Mouse (Mus musculus): ENCODE measurements around the gene Myoc. TPM values are rescaled to one million over a fixed set of nuclear protein-coding genes. Genes with fewer than 3 reads are reported as not detected.

Myoc gene
- polyA plus RNA-seq, 1 experiment from 2014 or later: 0.23 TPM

DNA sequence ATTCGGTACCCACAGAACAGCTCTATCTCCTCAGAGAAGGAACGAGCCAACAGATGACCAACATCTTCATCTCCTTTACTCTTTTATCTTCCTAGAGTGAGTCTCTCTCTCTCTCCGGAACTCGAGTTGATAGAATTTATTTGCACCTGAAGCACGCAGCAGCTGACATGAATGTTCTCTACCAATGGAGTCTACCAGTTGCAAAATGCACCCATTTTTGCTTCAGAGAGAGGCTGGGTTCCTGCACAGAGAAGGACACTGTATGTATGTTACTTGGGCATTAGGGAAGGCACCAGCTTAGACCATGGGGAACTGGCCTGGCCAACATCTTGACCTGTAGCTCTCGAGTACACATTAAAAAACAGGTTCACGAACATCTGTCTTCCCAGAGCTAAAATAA, 19.2 kb downstream of the Myoc start, which contains the start of gene Myocos:
Myocos (minus strand) TSS at position 101 of the 400 bp plus-strand sequence.
- no peak within 1 kb of the TSS for H3K4me3 ChIP-seq (replicated peaks)
- H3K9ac ChIP-seq: no peak within 1 kb of the TSS
- H3K4me2 ChIP-seq (replicated peaks): no peak within 1 kb of the TSS
- H3K4me1 ChIP-seq: no peaks in the 10 kb centered on the region
- no peak within 1 kb of the TSS for H3K27ac ChIP-seq (replicated peaks)
- no peaks in the 10 kb centered on the region for H3K9me3 ChIP-seq (replicated peaks)
- H3K36me3 ChIP-seq: no peaks in the 10 kb centered on the region
- no peak for ATAC-seq (ENCODE audit: insufficient number of reproducible peaks, low FRiP score, low TSS enrichment, low read depth)
- WGBS: 90% methylated on average over 7 of the region's 7 CpGs
- H3K27me3 ChIP-seq: no peaks in the 10 kb centered on the region

- ATAC-seq (ENCODE audit: insufficient number of reproducible peaks, low FRiP score, low TSS enrichment, low read depth): no peak
- Histone ChIP-seq H3K36me3 (no peaks in the 10 kb centered on the region), H3K4me2 (replicated peaks) (no peak overlapping the region), H3K4me1 (0 out of 2 replicates have a peak, but pooled peaks cover under 1% of the 10 kb centered on the region), H3K27ac (replicated peaks) (no peak overlapping the region), H3K9me3 (replicated peaks) (no peaks in the 10 kb centered on the region), H3K9ac (no peak overlapping the region), H3K4me3 (replicated peaks) (no peak overlapping the region), H3K27me3 (no peaks in the 10 kb centered on the region)
- 74% methylated on average over 11 of the region's 11 CpGs for WGBS
These were observed 21.4 kb downstream of the Myoc start for GRCm38 (mm10) chr1:162660276-162660860.

GRCm38 (mm10) chr1:162664826-162665475, 26.0 kb downstream of the Myoc start:
- WGBS: 11% methylated on average over 10 of the region's 10 CpGs
- ATAC-seq (ENCODE audit: insufficient number of reproducible peaks, low FRiP score, low TSS enrichment, low read depth): peak; percentile 94
- Histone ChIP-seq H3K9ac (no peak overlapping the region), H3K9me3 (replicated peaks) (no peaks in the 10 kb centered on the region), H3K4me3 (replicated peaks) (no peak overlapping the region), H3K4me1 (peaks cover 6% of the 10 kb centered on the region; the same call in 1 of the 2 replicates), H3K36me3 (no peaks in the 10 kb centered on the region), H3K4me2 (replicated peaks) (peak overlapping the region; percentile 61; the same call in 1 of the 2 replicates), H3K27ac (replicated peaks) (no peak overlapping the region), H3K27me3 (no peaks in the 10 kb centered on the region)

DNA sequence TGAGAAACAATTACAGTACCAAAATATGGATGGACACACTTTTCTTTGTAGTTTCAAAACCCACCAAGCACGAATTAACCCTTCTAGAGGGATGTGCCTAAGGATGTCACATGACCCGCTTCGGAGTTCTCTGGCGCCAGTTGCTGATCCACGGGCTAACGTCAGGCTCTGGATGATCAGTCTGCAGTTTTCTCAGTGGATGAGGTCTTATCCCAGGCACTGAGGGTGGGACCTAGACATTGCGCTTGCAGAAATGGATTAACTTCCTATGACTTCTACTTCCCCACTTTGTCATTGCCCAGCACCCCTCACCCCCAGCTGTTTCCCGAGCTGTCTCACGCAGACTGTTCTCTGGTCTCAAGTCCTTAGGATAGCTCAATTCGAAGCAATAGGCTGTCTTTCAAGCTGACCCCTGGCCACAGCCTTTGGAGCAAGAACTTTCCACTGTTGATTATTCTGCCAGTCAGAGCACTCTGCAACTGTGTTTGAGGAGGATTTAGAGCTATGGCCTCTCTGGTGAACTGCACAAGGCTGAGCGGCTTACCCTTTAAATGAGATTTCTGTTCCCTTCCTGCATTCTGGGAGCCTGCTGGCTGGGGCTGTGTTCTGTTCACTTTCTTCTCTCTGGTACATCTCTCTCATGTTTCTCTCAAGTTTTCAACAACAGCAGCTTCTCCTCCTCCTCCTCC, 26.7 kb downstream of the Myoc start:
- peak overlapping the region; percentile 39 for H3K4me3 ChIP-seq (replicated peaks)
- 3% methylated on average over 11 of the region's 11 CpGs for WGBS
- no peaks in the 10 kb centered on the region for H3K9me3 ChIP-seq (replicated peaks)
- 0 out of 2 replicates have a peak, but pooled peaks cover 4% of the 10 kb centered on the region for H3K36me3 ChIP-seq
- peak overlapping the region; percentile 61 for H3K4me2 ChIP-seq (replicated peaks)
- peak overlapping the region; percentile 31 for H3K9ac ChIP-seq
- H3K4me1 ChIP-seq: peaks cover 6% of the 10 kb centered on the region; the same call in 1 of the 2 replicates
- ATAC-seq (ENCODE audit: insufficient number of reproducible peaks, low FRiP score, low TSS enrichment, low read depth): peak; percentile 78
- H3K27me3 ChIP-seq: no peaks in the 10 kb centered on the region
- peak overlapping the region; percentile 39; the same call in 1 of the 2 replicates for H3K27ac ChIP-seq (replicated peaks)

- H3K27ac ChIP-seq (replicated peaks): no peak overlapping the region
- no peak for ATAC-seq (ENCODE audit: insufficient number of reproducible peaks, low FRiP score, low TSS enrichment, low read depth)
- H3K4me1 ChIP-seq: no peaks in the 10 kb centered on the region
- H3K36me3 ChIP-seq: peaks cover 68% of the 10 kb centered on the region
- WGBS: 84% methylated on average over 2 of the region's 2 CpGs
- H3K9ac ChIP-seq: no peak overlapping the region
- H3K4me3 ChIP-seq (replicated peaks): no peak overlapping the region
- no peak overlapping the region for H3K4me2 ChIP-seq (replicated peaks)
- H3K27me3 ChIP-seq: no peaks in the 10 kb centered on the region
- H3K9me3 ChIP-seq (replicated peaks): no peaks in the 10 kb centered on the region
These were observed 54.8 kb downstream of the Myoc start for GRCm38 (mm10) chr1:162693721-162694120.

DNA sequence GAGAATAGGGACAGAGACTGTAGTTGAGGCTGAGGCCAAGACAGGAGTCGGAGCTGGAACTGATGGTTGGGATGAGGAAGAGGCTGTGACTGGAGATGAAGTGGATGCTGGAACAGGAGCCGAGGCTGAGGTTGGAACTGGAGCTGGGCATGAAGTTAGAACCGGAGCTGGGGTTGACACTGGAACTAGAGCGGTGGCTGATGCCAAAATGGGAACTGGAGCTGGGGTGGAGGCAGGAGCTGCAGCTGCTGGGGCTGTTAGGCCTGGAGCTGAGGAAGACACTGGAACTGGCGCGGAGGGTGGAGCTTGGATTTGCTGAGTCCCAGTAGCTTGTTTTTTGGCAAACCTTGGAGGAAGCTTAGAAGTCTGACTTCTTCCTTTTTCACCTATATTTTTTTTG, 58.9 kb downstream of the Myoc start:
- no peaks in the 10 kb centered on the region for H3K4me1 ChIP-seq
- no peak for ATAC-seq (ENCODE audit: insufficient number of reproducible peaks, low FRiP score, low TSS enrichment, low read depth)
- H3K4me2 ChIP-seq (replicated peaks): no peak overlapping the region
- H3K27ac ChIP-seq (replicated peaks): no peak overlapping the region
- no peak overlapping the region for H3K4me3 ChIP-seq (replicated peaks)
- no peaks in the 10 kb centered on the region for H3K9me3 ChIP-seq (replicated peaks)
- 89% methylated on average over 6 of the region's 6 CpGs for WGBS
- H3K27me3 ChIP-seq: no peaks in the 10 kb centered on the region
- no peak overlapping the region for H3K9ac ChIP-seq
- peaks cover 65% of the 10 kb centered on the region for H3K36me3 ChIP-seq

Small RNA genes within 50 kb of the gene (microRNA-seq; reads per million reads assigned to microRNA genes)
- gene Gm27616 (ENCODE audit: borderline number of aligned reads): not detected

Other genes starting within 250 kb of the Myoc start
- 11.7 and 13.7 TPM in 2 replicates for gene Dnm3, start 161.1 kb upstream of the Myoc start, polyA plus RNA-seq (2015; fragmentation: Nextera tagmentation; extraction: Ambion mirVana)
- gene Mettl13, start 90.6 kb upstream of the Myoc start, polyA plus RNA-seq (2015; fragmentation: Nextera tagmentation; extraction: Ambion mirVana): 23.4 and 25.4 TPM in 2 replicates
- gene Vamp4, start 68.6 kb upstream of the Myoc start, polyA plus RNA-seq (2015; fragmentation: Nextera tagmentation; extraction: Ambion mirVana): 76.2 and 82.9 TPM in 2 replicates
- gene Myocos, start 19.1 kb downstream of the Myoc start, polyA plus RNA-seq (2015; fragmentation: Nextera tagmentation; extraction: Ambion mirVana): not detected in 2 replicates
- gene Prrc2c, start 101.4 kb downstream of the Myoc start, polyA plus RNA-seq (2015; fragmentation: Nextera tagmentation; extraction: Ambion mirVana): 151 and 156 TPM in 2 replicates
- 0.23 and 0.60 TPM in 2 replicates for gene Fmo4, start 174.8 kb downstream of the Myoc start, polyA plus RNA-seq (2015; fragmentation: Nextera tagmentation; extraction: Ambion mirVana)
- 50.2 and 63.4 TPM in 2 replicates for gene Fmo1, start 227.5 kb downstream of the Myoc start, polyA plus RNA-seq (2015; fragmentation: Nextera tagmentation; extraction: Ambion mirVana)

All from embryonic facial prominence, embryonic 15.5 days (tissue).